Mouse (Mus musculus): Measurements from ENCODE around the gene Syt3.

The Syt3 gene

DNA sequence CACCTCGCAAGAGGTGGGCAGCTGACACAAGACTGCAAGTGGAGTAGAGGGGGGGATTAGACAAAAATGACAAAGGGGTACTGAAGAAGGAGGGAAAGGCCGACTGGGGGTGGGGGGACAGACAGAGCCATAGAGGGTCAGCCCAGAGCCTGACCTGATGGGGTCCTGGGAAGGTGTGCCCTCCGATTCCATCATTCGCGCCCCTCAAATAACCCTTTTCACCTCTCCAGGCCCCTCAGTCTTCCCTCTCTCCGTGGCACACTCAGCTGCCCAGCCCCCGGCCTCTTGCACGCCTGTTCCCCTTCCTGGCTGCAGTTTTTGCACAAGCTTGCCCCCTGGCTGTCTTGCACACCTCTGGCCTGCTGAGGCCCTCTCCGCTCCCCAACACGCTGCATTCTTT, 26.4 kb upstream of the Syt3 start:
- peak; percentile 21 for DNase-seq (ENCODE audit: low spot score)

DNA sequence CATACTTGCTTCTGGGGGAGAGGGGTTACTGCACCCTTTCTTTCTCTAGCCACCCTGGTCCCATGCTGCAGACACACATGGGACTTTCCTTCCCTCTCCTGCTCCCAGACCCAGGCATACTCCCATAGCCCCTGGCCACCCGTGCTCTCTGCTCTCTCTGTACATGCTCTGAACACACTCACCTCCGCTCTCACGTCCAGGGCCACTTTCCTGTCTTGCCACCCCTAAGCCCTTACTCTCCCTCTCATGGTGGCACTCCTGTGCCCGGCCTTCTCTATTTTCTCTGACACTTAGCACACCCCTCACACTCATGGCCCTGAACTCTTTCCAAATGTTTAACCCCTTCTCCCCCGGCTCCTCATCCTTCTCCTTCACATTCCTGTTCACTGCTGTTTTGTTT, 25.9 kb upstream of the Syt3 start:
- DNase-seq (ENCODE audit: low spot score) = peak; percentile 21

DNA sequence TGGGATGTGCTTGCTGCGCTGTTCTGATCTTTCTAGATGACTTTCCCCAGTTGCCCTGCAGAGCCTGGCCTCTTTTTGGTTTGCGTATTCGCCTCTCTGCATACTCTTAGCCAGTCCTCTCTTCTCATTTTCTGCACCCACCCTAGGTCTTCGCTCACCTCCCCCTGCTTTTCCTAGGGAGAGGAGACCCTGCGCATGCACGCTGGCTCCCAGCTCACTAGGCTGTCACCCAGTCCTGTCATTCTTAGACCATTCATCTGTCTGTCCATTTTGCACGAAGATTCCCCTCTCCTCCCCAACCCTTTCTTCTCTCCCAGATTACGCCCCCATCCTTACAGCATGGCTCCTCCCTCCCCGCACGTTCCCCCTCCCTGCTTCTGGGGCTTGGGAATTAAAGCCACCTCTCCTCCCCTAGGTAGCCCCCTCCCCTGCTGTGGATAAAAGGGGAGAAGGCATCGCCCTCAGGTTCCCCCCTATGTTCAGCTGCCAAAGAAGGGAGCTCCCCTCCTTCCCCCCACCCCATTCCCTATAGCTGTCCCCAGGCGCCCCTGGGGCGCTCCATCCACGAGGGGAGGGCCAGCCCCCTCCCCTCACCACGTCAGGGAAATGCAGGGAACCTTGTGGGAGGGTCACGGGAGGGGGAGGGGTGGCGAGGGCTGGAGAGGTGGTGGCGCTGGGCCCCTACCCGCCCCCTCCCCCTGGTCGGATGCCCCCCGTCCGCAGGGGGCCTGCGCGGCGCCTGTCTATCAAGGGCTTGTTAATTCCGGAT, 24.8 kb upstream of the Syt3 start:
- DNase-seq (ENCODE audit: low spot score) = no peak

DNA sequence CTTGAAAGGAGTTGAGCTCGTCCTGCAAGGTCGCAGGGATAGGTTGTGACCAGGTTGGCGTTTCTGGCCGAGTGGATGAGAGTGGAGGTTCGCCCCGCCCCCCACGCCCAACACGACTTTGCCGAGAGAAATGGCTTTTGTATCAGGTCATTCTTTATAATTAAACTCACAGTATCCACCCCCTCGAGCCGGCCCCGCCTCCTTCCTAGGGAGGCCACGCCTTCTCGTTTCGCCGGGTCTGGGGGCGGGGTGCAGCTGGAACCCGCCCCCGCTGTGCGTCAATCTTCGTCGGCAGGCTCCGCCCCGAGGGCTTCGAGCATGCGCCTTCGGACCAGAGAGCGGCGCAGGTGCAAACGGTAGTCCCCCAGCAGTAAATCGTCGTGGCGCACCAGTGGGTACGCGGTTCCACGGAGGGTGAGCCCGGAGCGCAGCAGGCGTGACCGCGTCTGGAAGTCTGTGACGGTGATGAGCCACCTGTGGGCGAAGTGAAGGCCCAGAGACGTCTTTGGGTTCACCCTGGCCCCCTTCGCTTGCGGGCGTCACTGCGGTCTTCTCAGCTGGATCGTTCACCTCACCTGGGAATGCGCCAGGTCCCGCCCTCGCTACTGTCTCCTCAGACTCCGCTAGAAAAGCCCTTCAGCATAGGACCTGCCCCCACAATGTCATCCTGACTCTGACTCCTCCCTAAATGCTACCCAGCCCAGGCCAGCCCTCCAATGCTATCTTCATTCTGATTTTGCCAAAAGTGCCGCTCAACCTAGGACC, 23.8 kb upstream of the Syt3 start:
- DNase-seq (ENCODE audit: low spot score) = peak; percentile 96

DNA sequence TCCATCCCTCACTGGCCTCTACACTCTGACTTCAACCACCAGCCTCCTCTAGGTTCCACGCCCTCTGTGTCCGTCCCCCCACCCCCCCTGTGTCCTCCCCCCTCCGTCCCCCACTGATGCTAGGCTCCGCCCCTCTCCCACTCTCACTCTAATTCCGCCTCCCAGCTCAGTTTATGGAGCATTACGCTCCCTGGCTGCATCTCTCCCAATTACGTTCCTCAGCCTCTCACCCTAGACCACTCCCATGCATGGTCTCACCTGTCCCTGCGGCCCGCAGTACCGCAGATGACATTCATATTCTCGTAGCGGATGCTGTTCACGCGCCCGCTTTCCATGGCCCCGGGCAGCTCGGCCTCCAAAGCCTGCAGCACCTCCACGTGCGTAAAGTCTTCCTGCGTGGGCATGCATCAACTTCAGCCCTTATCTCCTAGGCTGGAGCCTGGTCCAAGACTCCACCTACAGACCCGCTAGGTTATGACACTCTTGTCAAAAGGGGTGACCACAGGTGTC, 23.1 kb upstream of the Syt3 start:
- DNase-seq (ENCODE audit: low spot score) = peak; percentile 36

DNA sequence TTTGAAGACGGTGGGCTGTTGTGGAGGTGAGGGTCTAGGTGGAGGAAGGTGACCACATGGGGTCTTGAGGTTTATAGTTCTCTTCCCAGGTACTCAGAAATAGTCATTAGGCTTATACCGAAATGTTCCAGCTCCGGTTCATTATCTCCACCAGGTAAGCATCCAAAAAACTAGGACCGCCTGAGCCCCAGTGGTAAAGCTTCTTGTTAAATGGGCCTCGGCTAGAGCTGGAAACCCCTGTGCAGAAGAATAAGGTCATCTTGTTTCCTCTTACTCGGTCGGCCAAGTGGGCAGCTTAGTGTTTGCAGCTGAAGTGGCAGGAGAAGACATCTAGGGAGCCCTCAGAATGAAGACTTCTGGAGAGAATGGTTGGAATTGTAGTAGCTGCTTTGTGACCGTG, 11.2 kb upstream of the Syt3 start:
- no peak for DNase-seq (ENCODE audit: low spot score)

DNA sequence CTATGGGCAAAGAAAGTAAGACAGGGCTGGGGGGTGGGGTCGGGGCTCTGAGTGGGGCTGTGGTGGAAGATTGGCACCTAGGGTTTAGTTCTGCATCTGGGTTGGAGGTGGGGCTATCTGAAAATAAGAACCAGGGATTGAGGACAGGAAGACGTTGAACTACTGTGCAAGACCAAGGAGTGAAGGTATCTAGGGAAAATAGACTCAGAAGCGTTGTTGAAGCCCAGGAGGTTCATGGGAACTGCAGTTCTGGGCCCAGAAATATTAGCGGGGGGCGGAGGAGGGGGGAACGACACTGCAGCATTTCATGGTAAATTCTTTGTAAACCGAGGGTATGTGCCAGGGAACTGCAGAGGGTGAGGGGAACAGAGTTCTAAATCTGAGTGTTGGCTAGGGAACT, 10.4 kb upstream of the Syt3 start:
- no peak for DNase-seq (ENCODE audit: low spot score)

DNA sequence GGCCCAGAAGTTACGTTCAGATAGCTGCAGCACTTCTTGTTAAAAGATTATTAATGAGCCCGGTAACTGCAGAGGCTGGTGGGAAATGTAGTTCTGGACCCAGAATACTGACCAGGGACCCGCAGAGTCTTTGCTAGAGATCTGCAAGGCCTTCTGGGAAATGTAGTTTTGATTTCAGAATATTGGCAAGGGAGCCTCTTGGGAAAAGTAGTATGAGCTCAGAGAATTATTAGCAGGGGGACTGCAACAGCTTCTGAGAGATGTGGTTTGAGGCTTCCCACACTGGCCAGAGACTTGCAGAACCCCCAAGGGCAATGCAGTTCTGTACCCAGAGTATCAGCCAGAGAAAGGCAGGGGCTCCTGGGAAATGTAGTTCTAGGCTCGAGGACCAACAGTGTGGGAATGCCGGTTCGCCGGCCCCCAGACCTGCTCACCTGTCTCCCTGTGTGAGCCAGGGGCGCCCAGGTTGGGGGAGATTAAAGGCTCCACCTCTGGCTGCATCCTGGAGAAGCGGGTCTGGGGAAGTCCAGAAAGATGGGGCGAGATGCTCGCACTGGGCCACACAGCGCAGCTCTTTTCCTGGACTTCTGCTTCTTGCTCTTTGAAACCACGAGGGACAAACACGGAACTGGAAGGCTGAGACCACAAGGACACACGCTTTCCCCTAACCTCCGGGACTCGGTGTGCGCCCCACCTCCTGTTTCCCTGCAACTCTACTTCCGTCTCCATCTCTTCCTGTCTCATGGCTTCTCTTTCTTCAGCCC, 9.8 kb upstream of the Syt3 start:
- DNase-seq (ENCODE audit: low spot score) = peak; percentile 81

DNA sequence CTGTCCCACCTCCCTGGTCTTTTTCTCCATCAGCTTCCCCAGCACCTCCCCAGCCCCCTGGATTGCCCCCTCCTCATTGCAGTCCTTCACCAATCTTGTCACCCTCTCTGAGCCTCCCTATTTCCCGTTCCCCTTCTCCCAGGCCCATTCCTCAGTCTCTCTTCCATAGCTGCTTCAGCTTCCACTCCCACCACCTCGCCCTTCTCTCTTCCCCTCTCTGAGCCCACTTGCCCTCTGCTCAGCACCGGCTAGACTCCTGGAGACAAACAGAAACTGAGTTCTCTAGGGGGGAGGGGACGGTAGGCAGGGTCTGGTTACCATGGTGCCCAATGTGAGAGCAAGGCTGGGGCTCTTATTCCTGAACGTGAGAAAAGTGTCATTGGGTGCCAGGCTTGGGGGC, 9.1 kb upstream of the Syt3 start:
- DNase-seq (ENCODE audit: low spot score) = no peak

DNA sequence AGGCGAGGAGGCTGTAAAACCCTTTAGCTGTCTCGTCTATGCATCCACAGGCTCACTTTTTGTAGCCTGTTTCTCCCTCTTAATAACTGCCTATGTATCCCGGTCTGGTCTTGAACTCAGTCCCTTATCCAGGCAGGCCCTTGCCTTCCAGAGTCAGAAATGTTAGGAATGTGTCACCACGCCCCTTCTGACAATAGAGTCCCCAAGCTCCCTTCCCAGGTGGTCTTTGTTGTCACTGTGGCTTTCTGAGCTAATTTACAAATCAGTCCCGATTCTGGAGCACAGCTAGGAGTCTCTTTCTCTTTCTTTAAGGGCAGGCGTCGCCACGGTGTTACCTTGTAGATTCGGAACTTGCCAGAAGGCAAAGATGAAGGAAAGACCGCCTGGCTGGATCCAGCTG, 8.7 kb upstream of the Syt3 start:
- DNase-seq (ENCODE audit: low spot score) = no peak

DNA sequence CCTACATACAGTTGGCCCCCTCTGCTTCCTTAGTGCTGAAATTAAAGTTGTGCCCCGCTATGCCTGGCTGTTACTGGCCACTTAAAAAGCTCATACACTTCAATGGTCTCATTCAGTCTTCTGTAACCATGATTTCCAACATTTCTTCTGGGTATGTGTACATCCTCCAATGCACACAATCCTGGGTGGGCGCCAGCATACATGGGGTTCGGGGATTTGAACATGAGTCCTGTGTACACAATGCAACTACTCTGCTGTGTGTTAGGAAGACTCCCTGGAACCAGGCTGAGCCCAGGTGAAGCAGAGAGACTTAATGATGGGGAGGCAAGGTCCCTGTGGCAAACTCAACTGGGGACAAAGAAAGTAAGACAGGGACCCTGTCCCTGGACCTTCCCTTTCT, 8.1 kb upstream of the Syt3 start:
- no peak for DNase-seq (ENCODE audit: low spot score)

DNA sequence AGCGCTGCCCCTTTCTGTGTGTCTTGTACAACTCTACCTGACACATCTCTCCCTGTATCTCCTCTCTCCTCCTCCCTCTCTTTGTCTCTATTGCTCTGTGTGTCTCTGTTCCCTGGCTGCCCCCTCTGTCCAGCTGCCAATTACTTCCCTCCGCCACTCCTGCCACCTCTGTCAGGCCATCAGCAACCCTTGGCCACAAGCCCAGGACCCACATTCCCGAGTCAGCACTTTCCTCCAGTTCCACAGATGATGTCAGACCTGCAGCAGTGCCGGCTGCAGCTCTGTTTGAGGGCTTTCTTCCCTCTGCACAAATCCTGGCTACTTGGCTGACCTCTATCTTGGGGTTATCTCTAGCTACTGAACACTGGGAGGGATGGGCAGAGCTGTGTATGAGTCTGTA, 5.6 kb upstream of the Syt3 start:
- peak; percentile 64 for DNase-seq (ENCODE audit: low spot score)

DNA sequence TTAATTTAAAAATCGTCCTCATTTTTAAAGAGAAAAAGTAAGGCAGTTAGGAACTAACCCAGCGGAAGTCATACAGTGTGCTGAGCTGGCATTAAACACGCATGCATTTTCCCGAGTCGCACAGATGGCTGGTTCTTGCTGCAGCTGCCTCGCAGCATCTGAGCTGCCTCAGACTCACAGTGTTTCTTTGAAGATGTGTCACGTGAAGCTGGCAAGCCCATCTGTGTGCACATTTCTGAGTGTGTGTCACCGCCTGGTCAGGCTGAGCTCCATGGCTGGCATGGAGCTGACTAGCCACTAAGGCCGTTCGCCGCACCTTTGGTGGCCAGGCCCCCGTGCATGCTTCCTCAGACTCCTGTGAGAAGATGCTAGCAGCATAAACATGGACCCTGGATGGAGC, 1.4 kb upstream of the Syt3 start:
- peak; percentile 67 for DNase-seq (ENCODE audit: low spot score)

DNA sequence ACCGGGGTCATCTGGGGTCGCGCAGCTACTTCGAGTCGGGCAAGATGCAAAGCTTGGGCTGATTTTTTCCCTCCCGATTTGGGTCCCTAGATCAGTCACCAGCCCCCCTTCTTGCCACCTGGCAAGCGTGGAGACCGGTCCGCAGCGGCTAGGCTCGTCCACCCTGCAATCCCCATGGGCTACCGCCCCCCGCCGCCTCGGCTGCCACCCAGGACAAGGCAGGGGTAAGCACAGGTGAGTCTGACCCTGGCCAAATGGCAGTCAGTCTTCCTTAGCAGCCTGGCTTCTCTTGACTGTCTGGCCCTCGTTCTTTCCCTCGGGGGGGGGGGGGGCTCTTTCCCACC, 786 bp downstream of the Syt3 start:
- DNase-seq (ENCODE audit: low spot score) = no peak

DNA sequence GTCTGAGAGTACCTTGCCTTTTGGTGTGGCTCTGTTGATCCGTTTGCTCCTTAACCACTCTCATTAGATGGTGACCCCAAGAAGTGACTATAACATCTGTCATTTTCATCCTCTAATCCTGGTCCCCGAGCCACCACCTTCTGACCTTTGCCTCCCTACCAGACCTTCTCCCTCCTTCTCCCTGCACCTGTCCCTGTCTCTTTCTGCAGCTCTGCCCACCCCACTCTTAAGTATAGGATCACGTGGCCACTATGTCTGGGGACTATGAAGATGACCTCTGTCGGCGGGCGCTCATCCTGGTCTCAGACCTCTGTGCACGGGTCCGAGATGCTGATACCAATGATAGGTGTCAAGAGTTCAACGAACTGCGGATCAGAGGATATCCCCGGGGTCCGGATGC, 1.8 kb downstream of the Syt3 start, which contains the start of gene 1700008O03Rik:
1700008O03Rik (minus strand) TSS at position 101 of the 400 bp plus-strand sequence.
- DNase-seq (ENCODE audit: low spot score) = no peak

DNA sequence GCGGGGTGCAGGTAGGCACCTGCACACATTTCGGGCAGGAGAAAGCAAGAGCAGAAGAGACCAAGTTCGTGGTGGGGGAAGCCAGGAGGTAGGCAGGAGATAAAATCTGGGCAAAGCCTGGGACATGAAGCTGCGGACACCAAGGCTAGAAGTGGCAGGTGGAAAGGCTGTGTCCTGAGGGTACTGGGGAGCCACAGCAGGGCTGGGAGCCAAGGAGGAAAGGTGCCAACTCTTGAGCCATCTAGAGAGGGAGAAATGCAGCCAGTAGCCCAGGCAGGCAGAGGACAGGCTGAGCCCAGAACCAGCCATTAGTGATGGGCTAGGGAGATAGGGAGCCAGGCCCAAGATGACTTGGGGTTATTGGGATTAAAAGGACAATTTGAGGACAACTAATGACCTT, 7.9 kb downstream of the Syt3 start:
- no peak for DNase-seq (ENCODE audit: low spot score)

DNA sequence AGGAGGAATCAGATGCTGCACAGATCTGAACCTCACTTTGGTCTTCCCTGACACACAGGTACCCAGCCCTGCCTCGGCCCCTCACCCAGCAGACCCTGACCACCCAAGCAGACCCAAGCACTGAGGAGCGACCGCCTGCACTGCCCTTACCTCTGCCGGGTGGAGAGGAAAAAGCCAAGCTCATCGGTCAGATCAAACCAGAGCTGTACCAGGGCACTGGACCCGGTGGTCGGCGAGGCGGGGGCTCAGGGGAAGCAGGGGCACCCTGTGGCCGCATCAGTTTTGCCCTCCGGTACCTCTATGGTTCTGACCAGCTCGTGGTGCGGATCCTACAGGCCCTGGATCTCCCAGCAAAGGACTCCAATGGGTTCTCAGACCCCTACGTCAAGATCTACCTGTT, 8.4 kb downstream of the Syt3 start:
- no peak for DNase-seq (ENCODE audit: low spot score)

DNA sequence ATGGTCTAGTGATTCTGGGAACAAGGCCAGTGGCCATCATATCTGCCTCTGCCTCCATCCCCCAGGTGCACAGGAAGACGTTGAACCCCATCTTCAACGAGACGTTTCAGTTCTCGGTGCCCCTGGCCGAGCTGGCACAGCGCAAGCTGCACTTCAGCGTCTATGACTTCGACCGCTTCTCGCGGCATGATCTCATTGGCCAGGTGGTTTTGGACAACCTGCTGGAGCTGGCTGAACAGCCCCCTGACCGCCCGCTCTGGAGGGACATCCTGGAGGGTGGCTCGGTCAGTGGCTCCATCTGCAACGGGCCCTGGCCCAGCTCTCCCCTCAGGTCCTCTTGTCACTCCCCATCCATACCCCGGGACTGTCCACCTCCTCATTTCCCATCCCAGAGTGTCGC, 9.4 kb downstream of the Syt3 start:
- DNase-seq (ENCODE audit: low spot score) = no peak

DNA sequence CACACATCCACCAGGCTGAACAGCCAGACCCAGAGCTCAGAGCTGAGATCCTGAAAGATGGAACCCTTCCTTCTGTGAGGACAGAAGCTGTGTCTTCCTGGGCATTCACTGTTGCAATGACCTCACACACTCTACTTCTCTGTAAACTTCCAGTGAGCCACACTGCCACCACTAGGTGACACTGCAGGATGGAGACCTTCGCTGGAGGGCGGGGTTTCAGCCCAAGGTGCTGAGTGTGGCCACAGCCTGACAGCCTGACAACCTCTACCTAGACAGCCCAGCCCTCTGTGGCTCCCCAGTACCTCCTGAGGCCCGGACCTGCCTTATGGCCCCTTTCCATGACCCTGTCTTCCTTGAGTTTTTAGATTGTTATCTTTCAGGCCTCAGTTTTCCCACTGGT, 14.7 kb downstream of the Syt3 start:
- peak; percentile 89 for DNase-seq (ENCODE audit: low spot score)

DNA sequence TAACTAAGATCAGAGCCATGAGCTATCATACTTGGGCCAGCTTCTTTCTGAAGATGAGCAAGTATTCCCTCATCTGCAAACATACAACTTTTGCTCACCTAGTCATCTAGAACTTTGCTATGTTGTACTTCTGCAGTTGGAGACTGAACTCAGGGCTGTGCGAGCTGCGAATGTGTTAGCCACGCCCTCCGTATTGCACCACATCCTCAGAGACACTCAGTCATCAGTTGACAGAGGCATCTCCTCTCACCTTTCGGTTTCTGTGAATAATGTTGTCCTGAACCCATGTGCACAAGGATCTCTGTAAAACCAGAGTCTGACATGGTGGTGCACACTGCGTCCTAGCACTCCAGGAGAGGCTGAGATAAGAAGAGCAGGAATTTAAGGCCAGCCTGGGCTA, 17.8 kb downstream of the Syt3 start:
- no peak for DNase-seq (ENCODE audit: low spot score)

DNA sequence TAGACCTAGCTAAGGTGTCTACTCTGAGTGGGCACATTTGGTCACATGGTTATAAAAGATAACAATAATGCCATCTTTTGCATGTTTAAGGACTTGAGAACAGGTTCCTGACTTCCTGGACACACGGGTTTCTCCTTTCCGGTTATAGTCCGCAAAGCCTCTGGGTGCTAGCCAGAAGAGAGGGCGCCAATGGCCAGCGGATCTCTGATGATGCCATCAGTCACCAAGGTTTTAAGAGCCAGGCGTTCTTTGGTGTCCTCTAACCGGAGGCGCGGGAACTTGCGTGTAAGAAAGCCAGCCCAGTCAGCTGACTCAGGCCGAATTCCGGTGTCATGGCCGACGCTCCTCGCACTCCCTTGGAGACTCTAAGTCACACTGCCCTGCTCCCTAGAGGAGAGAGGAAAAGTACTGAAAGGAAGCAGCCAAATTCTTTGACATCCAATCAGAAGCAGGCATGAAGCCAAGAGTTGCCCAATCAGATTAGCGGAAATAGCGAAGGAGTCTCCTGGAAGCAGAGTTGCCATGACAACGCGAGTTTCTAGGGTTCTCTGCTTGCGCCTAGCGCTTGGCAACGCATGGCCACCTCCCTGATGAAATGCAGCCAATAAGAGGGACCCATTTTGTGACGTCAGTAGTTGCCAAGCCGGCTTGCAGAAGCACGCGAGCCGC, 21.6 kb downstream of the Syt3 start:
- peak; percentile 99 for DNase-seq (ENCODE audit: low spot score)

DNA sequence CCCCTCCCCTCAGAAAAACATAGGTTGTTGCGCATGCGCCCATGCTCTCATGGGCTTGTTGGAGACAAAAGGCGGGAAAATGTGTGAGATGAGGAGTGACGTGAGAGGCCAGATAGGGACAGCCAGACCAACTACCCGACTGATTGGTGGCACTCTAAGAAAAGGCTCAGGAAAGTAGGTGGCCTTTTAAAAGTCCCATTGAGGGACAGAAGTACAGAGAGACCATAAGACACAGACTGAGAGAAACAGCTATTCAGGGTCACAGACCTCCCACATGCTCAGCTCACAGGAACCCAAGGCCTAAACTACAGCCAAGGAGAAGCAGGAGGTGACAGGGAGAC, 22.1 kb downstream of the Syt3 start:
- DNase-seq (ENCODE audit: low spot score) = no peak

All from MN1 (cell line).